Mouse (Mus musculus) adrenal gland, postnatal 36 days (tissue): ENCODE data around the gene Ap3d1. TPM values are rescaled to one million over a fixed set of nuclear protein-coding genes. Genes with fewer than 3 reads are reported as not detected.

Experiments used
- DNase-seq, 2 experiments: peaks; one replicate each; pipeline ENCODE4 v3.0.0; 2021; ENCODE audit warnings: mixed read lengths in 1 of 2
- total RNA-seq, 2 experiments: library from RNA; stranded (reverse); gene quantifications; 2 replicates each; pipeline ENCODE4 v1.2.3; 2021

Ap3d1 gene
- total RNA-seq, 2 experiments from 2014 or later = 80.3 to 99.6 TPM

DNA sequence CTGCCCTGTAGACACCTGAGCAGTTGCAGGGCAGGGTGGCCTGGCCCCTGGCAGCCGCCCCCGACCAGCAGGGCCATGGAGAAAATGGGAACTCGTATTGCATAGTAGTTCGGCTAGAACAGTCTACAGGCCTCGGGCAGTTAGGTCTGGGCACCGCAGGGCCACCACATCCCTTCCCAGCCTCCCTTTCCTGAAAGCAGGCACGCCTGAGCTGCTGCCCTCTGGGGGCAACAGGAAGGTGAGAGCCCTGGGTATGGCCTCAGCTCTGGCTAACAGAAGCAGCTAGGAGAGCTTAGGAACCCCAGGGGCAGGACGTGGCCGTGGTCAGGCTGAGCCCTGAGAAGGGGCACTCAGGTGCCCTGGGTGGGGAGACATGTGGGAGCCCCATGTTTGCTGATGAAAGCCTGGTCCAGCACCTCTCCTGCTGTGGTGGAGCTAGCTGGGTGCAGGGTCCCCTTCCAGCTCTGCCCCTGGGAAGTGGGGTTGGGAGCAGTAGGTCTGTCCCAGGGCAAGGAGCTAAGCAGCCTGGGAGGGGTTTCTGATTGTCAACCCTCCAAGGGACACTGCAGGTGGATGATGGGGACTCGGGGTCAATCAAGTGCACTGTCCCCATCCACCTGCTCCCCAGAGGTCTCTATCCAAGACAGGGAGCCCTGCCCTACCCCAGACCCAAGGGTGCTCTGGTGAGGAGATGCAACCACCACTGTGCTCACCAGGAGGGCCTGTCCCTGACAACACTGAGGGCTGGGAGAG, 75.9 kb downstream of the Ap3d1 start:
- DNase-seq = no peak

DNA sequence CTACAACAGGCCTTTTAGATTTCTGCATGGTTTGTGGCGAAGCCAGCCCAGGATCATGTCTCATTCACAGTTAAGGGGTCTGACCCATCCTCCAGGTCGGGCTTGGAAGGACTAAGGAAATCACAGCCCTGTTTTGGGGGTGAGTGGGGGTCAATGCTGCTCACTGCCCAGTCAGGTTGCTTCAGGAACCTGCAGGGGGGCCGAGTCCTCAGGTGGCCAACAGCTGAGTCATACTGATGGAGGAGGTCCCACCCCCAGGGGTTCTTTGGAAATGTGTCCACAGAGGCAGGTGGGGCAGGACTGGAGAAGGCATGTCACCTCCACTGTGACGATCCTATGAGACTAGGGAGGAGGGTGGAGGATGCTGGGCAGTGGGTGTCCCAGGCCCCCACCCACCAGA, 76.6 kb downstream of the Ap3d1 start:
- no peak for DNase-seq

DNA sequence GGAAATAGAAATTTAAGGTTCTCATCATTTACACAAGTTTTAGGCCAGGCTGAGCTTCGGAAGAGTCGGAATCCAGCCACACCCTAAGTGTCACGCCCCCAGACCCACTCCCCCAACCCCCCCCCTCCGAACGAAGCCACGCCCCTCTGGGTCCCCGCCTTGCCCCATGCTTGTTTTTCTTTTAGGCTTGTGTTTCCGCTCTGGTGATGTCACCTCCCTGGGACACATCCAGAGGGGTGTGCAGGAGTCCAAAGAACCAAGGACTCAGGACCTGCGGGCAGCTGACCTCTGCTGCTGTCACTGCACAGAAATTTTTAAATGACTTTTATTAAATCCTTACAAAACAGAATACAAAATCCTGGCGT, 77.1 kb downstream of the Ap3d1 start:
- peak; percentile 88 to 89 for DNase-seq

DNA sequence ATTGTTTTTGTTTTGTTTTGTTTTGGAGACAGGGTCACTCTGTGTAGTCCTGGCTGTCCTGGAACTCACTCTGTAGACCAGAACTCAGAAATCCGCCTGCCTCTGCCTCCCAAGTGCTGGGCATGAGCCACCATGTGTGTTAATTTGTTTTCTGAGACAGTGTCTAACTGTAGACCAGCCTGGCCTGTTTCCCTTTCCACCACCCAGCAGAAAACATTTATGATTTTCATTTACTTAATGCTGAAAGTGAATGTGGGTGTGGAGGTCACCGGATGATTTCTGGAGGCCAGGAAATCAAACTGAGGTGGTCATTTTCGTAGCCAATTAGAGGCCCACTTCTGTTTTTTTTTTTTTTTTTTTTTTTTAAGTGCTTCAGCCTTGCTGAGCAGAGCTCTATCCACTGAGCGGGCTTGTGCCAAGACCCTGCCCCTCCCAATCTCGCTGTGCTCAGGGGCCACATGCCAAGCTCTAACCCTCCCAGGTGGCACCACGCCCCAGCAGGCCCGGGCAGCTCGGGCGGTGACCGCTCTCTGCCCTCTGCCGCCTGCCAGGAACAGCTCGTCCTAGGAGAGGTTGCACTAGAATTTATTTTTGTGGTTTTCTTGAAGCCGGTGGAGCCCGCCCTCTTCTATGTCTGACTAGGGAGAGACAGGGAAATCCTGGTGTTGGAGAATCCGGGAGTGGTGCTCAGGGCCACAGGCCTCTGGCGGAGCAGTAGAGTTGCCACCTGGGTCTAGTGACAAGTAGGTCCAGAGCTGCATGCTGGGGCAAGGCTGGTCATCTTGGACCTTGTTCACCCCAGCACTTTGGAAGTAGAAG, 77.7 kb downstream of the Ap3d1 start:
- peak; percentile 89 to 92 for DNase-seq

DNA sequence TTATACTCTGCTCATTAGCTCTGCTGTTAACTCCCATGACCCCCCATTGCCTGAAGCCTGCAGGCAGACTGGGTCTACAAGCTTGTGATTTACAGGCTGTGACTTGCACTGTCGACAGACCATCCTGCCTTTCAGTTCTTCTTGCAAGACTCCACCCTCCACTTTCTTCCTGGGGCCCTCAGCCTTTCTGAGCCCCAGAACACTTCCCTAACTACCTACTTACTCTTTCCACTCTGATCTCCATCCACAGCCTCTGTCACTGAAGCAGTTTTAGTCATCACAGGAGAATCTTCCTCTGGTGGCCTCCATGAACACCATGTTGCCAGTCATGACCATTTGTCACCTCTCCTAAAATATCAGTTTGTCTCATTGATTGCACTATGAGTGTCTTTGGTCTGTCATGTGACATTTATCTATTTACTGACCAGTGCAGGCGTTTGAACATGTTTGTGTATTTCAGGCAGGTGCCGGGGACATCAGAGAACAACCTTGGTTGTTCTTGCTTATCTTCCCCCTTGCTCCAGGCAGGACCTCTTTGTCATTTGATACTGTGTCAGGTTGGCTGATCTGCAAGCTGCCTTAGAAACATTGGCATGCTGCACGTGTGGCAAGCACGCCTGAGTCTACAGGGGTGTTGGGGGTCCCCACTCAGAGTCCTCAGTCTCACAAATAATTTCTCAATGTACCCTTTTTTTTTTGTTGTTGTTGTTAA, 78.4 kb downstream of the Ap3d1 start:
- no peak for DNase-seq

DNA sequence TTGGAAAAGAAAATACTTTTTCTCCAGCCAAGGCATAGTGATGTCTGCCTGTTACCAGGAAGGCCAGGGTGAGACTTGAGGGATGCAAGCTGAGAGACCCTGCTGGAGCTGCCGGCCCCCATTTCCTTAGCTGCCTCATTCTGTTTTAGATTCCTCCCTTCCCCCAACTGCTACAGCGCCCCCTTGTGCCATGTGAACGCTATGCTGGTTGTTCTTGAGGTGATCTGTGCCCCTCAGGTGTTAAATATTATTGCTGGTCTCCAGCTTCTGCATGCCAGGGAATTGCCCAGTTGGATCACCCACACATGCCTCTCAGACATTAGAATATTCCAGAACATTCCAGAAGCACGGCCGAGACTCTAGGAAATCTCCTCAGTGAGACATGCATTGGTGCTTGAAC, 80.9 kb downstream of the Ap3d1 start:
- DNase-seq = peak; percentile 51 to 69

DNA sequence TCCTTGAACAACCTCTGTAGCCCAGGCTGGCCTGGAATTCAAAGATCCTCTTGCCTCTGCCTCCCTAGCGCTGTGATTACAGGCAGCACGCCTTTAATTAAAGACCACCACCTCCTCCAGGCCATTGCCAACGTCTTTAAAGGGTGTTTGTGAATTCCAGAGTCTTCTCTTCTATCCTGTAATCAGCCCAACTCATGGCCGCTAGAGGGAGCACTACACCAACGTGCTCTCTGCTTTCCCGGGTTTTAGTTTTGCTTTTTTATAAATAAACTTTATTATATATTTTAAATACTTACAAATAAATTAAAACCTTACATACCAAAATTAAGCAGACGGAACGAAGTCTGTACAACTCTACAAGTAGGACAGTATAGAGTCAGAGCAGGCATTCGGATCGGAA, 82.9 kb downstream of the Ap3d1 start:
- peak; percentile 80 to 84 for DNase-seq

DNA sequence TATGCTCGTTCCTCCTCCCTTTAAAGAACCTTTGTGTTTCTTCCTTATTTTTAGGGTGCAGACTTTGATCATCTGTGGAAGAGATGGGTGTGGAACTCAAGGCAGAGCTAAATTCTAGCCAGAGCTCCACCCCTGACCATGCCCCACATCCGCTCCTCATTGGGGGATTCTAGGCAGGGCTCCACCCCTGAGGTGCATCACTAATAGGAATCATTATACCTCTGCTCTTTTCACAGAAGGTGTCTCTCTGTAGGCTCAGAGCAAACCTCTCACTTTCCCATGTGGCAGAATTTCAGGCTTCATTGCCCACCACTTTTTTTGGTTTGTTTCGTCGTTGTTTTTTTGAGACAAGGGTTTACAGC, 83.2 kb downstream of the Ap3d1 start:
- no peak for DNase-seq

DNA sequence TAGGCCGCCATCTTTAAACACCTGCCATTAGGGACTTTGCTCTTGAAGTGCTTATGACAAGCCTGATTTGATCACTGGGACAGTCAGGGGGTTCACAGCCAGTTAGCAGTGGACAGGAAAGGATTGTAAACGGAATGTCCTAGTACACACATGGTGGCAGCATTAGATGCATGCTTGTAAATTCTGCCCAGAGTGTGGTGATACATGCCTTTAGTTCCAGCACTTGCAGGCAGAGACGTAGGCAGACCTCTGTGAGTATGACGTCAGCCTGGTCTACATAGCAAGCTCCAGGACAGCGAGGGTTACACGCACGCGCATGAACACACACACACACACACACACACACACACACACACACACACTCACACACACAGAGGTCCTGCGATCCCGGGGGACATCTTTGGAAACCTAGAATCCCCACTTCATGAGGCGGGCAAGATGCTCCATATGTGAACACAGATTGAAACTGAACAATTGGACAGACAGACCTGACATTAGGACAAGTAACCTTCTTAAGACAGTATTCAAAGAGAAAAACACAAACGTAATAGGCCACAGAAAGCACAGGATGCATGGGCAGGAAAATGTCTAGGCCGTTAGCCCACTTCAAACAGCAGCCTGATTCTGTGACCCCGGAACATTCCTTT, 83.7 kb downstream of the Ap3d1 start:
- DNase-seq = no peak

Other genes with a start within 250 kb of the Ap3d1 start
- gene Onecut3, start 247.4 kb downstream of the Ap3d1 start, total RNA-seq = not detected
- gene Atp8b3, start 203.1 kb downstream of the Ap3d1 start, total RNA-seq = 1 to 10 TPM in 1 of 2 experiments, under 1 TPM in 1; 0.43 to 1.1 TPM
- gene Rexo1, start 180.7 kb downstream of the Ap3d1 start, total RNA-seq = 10 to 100 TPM; 28.3 to 42.9 TPM
- gene Klf16, start 164.9 kb downstream of the Ap3d1 start, total RNA-seq = 10 to 100 TPM; 13.6 to 14.1 TPM
- 100 to 1,000 TPM; 103 to 107 TPM for gene Abhd17a, start 151.9 kb downstream of the Ap3d1 start, total RNA-seq
- 10 to 100 TPM; 64.3 to 64.6 TPM for gene Scamp4, start 139.4 kb downstream of the Ap3d1 start, total RNA-seq
- gene Adat3, start 139.4 kb downstream of the Ap3d1 start, total RNA-seq = 1 to 10 TPM; 2.7 to 6.1 TPM
- 1 to 10 TPM; 1.6 to 2.6 TPM for gene Gm49322, start 136.2 kb downstream of the Ap3d1 start, total RNA-seq
- gene Csnk1g2, start 119.4 kb downstream of the Ap3d1 start, total RNA-seq = 100 to 1,000 TPM; 129 to 135 TPM
- gene Btbd2, start 85.2 kb downstream of the Ap3d1 start, total RNA-seq = 10 to 100 TPM; 61.7 to 71.2 TPM
- 100 to 1,000 TPM; 178 to 198 TPM for gene Mknk2, start 64.2 kb downstream of the Ap3d1 start, total RNA-seq
- gene Mob3a, start 40.3 kb downstream of the Ap3d1 start, total RNA-seq = 10 to 100 TPM; 19.4 to 20.1 TPM
- 10 to 100 TPM in 1 of 2 experiments, 1 to 10 TPM in 1; 9.9 to 16.6 TPM for gene Izumo4, start 40.1 kb downstream of the Ap3d1 start, total RNA-seq
- 10 to 100 TPM; 53.2 to 64.6 TPM for gene Dot1l, start 12.9 kb upstream of the Ap3d1 start, total RNA-seq
- 10 to 100 TPM; 51.4 to 55.6 TPM for gene Sf3a2, start 55.9 kb upstream of the Ap3d1 start, total RNA-seq
- gene Plekhj1, start 56.4 kb upstream of the Ap3d1 start, total RNA-seq = 10 to 100 TPM; 84.6 to 86.8 TPM
- under 1 TPM; 0.40 to 0.83 TPM for gene Amh, start 63.0 kb upstream of the Ap3d1 start, total RNA-seq
- 1 to 10 TPM; 4.7 to 7.2 TPM for gene Jsrp1, start 71.2 kb upstream of the Ap3d1 start, total RNA-seq
- gene Oaz1, start 84.4 kb upstream of the Ap3d1 start, total RNA-seq = 1,000 to 10,000 TPM in 1 of 2 experiments, 100 to 1,000 TPM in 1; 923 to 1,039 TPM
- gene Lingo3, start 101.8 kb upstream of the Ap3d1 start, total RNA-seq = 1 to 10 TPM; 5.8 TPM
- gene Lsm7, start 112.9 kb upstream of the Ap3d1 start, total RNA-seq = 10 to 100 TPM; 26.6 to 36.8 TPM
- gene Sppl2b, start 113.0 kb upstream of the Ap3d1 start, total RNA-seq = 10 to 100 TPM; 28.1 to 30.3 TPM
- not detected for gene Tmprss9, start 129.6 kb upstream of the Ap3d1 start, total RNA-seq
- 100 to 1,000 TPM; 202 to 239 TPM for gene Timm13, start 158.7 kb upstream of the Ap3d1 start, total RNA-seq
- gene Lmnb2, start 176.0 kb upstream of the Ap3d1 start, total RNA-seq = 10 to 100 TPM; 11.2 to 17.2 TPM
- gene Gadd45b, start 187.8 kb upstream of the Ap3d1 start, total RNA-seq = 100 to 1,000 TPM in 1 of 2 experiments, 10 to 100 TPM in 1; 81.7 to 149 TPM